Mouse (Mus musculus) WW6 (cell line): ENCODE results near the gene Arsb.

Experiments used
- DNase-seq: peaks from one replicate; pipeline ENCODE4 v3.0.0-alpha.2; 2013; ENCODE audit warnings: low read depth, low spot score

The Arsb gene

DNA sequence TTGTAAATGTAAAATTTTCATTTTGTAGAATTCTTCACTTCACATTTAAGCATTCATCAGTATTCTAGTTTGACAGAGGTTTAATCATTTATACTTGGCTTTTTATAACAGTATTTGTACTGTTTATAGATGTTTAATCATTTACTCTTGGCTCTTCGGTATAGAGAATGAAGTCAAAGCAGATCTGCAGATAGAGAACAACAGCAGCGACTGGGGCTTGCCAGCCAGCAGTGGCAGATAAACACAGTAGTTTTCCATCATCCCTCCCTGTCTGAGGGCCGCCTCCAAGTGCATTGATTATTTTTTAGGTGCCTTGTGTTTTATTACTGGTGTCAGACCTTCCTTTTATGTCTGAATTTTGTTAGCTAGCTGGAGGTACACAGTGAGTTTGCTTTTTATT is 118.6 kb downstream of the Arsb start:
- DNase-seq, result no peak

DNA sequence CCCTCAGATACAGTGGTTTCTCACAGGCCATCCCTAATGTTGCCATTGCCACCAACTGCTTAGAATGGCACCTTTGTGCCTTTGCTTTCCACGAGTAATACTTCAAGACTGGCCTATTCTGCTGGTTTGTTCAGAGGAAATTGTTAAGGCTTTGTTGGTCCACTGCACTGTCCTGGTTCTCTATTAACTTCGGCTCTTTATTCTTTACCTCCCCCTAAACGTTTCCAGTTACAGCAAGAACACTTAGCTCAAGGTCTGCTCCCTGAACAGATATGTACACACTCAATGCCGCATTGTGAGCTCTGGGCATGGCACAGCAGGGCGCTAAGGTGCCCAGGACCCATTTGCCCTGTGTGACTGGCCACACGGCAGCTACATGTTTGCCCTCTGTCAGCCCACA is 119.8 kb downstream of the Arsb start:
- no peak for DNase-seq

DNA sequence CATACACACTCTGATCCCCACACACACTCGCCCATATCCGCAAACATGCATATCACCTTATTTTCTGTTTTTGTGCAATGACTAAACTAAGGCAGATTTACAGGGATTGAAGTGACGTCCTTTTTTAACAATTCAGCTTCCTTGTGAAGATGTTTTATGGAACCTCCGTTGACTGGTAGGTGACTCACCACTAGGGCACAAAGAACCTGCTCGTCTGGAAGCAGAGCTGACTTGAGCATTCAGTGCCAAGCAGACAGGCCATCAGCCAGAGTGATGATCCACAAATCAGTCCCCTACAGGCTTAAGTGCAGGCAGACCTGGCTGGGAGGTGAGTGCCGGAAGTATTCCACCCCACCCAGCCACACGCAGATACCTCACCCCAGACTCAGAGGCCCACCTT is 120.7 kb downstream of the Arsb start:
- DNase-seq, result no peak

DNA sequence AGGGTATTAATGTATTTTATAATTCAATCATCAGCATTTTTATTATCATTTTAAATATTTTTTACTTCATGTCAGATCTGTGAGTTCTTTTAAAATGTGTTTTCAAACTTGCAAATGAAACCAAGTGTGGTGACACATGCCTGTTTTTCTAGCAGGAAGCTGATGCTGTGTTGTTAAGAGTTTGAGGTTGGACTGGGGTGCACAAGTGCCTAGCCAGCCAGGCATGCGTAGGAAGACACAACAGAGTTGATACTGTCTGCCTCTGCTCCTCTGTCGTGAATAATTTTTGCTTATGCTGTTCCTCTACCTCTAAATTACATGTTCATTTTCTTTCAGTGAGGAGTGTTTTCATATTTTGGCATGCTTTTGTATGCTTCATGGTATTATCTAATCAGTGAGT is 122.7 kb downstream of the Arsb start:
- no peak for DNase-seq

DNA sequence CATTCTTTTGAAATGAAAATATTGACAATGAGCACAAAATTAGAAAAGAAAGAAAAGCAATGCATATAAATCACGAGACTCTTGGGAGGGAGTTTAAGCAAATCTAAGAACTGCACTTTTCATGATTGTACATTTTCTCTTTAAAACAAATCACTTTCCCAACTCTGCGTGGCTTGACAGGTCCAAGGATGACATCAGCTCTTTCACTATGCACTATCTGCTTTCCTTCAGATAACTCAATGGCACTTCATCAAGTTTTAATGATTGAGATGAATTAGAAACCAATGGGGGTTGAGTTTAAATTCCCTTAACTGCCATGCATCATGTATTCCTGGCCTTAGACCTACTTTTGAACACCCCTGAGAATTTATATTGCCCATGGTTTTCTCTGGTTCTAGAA is 124.0 kb downstream of the Arsb start:
- DNase-seq, result no peak

DNA sequence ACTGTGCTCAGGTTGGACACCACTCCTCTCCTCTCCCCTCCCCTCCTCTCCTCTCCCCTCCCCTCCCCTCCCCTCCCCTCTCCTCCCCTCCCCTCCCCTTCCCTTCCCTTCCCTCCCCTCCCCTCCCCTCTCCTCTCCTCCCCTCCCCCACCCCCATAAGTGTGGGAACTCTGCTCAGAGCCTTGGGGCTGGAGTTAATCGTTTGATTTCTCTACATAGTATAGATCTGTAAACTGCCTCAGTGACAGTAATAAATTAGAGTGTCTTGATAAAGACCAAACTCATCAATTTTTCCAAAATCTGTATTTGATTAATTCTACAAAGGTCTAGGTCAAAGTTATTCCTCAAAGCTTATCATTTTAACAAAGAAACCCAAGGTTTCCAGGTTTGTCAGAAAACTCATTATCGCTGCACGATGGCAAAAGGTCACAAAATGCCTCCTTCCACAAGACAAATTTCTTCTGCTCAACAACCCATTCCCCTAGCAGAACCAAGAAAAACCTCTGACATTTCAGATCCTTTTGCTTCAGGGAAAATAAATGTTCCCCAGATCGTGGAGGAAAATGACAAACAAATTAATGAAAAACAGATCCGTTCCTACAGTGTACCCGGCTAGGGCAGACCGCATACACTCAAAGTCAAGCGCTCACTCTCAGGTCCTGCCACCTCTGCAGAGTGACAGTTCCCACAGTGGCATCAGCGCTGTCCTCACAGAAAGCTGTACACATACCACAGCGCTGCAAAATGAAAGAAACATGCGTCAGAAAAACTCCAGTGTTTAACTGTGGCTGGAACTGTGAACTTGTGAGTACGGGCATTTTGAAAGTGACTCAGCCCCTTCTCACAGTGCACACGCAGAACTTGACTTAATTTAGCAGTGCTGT is 126.8 kb downstream of the Arsb start:
- DNase-seq, result no peak

DNA sequence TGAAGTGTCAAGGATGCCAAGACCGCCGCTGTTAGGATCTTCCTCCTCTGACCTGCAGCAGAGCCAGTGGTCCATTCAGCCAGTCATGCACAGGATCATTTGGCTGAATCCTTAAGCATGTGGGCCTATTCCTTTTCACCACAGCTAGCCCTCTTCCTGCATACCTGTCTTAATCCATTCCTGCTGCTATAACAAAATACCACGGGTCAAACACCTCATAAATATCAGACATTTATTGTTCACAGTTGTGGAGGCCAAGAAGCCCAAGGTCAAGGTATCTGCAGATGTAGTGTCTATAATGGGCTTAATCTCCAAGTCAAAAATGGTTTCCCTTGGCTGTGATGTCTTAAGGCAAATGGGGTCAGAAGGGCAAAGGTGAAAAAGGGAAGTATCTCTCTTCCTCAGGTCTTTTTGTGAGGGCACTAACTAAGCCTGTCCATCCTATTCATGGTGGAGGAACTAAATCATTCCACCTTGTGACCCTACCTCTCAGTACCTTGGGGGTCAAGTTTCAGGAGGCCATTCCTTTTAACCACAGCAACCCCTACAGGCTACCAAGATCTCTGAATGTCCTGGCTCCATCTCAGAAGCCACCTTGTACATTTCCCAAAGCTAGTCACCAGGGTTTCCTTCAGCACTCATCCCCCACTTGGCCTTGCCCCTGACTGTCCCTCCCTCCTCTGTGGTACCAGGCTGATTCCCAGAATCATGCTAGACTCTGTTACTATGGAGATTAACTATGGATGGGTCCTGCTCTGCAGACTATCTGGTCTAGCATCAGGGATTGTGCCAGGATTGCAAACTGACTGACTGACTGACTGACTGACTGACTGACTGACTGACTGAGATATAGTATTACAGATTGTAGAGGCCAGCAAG is 128.2 kb downstream of the Arsb start:
- no peak for DNase-seq

DNA sequence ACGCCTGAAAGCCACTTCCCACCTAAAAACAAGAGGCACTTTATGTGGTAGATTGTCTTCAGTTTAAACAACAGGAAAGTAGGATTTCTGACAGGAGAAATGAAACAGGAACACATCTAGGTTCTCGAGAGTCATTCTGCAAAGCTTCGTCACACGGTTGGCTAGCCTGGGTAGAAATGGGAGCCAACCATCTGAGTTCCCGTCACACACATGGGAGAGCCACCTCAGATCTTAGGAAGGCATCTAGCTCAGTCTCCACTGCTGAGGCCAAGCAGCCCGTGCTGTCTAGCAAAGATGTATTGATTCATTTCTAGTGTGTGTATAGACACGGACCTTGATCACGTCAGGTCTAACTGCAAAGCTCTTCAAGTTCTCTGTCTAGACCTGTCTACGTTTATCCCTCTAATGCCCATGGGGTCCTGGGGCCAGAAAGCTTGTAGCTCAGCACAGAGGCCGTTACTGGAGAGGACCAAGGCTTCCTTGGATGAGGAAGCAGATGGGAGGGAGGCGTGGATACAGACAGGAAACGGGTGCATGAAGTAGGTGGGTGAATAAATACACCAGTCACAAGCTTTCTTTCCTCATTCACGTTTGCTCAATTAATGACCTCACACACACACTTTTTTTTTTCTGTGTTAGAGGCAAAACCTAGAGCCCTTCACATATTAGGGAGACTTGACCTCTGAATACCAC is 129.7 kb downstream of the Arsb start:
- no peak for DNase-seq

DNA sequence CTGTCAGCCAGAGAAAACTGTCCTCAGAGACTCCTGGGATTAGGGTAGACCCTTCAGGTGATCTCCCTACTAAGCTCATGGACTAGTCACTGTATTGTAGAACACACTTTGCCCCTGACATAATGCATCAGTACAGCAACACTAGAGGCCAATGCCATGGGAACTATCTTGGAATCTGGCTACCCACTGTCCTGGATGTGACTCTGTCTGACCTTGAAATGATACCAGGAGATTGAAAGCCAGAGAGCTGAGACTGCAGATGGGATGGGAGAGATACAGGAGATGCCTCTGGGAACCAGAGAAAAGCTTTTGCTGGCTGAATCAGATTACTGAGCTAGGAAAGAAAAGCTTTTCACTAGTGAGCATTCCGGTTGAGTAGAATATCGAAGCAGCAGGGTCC is 130.7 kb downstream of the Arsb start:
- no peak for DNase-seq

DNA sequence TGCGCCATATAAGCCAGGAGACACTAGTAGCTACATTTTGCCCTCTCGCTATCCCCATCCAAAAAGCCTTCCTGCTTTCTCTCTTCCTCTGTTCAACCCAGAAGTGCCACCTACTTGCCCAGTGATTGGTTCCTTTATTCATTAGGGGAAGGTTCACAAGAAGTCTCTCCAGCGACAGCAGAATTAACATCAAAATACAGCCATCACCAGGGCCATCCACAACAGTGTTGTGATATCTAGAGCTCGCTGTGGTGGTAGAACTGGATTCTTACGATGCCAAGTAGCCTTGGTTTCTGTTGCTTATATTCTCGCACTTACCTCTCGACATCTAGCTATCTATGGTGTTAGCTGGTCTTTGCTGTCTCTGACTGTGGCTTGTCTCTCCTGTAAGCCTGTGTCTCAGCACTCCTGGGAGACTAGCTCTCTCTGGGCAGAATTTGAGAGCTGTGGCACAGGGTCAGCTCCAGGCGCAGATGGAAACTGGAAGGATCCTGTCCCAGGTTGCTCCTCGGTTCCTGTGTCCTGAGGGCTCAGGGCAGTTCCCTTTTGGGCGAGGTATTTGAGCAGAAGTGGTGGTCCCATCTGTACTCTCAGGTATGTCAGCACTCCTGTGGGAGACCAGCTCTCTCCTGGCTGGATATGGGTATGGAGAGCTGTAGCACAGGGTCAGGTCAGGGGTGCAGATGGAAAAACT is 135.3 kb downstream of the Arsb start:
- no peak for DNase-seq

DNA sequence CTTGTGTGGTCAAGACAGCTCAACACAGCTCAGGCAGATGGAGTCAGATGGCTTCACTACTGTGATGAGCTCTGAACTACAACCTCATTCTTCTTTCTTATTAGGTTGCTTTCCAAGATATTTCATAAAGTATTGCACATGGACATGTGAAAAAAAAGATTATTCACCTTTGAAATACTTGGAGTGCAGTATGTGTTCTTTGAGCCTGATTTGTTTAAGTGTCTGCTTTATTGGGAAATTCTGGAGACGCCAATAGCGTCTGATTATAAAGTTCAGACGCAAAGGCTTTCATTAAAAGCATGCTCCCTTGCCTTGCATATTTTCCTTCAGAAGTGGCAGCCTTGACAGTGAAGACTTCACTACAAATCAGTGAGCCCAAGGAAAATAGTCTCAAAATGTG is 136.5 kb downstream of the Arsb start:
- DNase-seq, result no peak

DNA sequence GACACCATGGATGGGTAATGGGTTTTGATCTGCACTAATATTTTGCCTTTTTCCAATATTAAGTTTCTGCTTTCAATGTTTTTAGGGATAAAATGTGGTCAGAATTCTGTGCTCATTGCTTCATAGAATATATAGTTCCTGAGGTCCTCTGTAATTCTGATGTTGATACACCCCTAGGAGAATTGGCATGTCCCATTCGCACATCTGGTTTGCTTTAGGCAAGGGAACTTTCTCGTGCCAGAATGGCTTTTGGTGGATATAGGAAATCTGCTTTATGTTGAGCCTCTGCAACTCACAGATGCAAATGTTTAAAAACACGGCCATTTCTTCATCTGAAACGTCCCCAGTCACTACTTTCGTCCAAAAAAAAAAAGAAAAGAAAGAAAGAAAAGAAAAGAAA is 138.4 kb downstream of the Arsb start:
- DNase-seq, result no peak

DNA sequence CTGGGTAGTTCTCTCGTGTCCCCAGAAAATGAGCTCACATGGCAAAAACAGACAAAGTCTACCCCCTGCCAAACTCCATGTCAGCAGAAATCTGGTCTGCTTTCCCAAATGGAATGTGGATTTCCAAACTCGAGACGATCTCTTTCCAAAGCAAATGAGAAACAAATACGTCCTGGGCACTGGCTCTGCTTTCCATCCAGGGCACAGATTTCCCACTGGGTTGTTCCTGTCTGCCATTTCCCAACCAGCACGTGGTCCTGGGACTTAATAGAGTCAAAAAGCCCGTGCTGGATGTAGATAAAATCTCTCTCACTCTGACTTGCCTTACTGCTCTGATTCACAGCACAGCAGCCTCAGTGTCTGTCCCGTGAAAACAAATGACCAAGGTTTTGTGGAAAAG is 139.6 kb downstream of the Arsb start:
- no peak for DNase-seq

DNA sequence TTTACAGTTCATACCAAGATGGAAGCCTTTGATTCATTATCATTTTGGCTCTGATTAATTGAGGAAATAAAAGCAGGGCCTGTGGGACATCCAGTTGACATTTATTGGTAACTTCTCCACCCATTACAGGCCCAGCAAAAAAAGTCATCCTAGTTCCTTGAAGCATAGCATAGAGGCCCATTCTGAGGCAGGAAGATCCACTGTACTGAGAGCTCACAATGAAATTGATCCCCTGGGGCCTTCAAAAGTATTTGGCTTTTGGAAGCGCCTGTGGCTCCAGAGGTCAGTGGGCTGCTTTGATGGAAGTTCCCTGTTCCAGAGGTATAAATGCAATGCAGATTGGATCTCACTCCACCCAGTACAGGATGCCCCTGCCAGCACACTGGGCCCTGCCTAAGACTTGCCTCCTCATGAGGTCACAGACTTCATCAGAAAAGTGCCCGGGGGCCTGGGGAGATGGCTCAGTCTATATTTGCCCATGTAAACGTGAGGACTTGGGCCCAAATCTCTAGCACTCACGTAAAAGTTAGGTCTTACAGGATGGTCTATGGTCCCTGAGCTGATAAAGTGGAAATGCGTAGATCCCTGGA is 141.0 kb downstream of the Arsb start:
- DNase-seq, result no peak

DNA sequence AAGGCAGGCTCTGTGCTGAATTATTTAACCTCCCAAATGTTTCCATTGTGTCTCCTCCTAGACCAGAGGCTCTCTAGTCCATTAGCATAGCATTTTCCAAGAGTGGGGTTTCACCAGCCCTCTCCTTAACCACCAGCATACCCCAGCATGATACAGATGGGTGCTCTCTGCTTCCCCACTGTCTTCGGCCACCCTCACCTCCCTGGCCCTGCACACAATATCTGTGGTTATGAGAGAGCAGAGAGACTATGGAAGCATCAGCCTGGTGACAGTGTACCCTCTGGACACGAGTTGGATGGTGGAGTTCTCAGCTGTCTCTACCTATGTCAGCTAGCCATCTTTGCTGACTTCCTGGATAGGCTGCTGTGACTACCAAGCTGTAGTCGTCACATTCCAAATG is 142.8 kb downstream of the Arsb start:
- DNase-seq, result no peak

DNA sequence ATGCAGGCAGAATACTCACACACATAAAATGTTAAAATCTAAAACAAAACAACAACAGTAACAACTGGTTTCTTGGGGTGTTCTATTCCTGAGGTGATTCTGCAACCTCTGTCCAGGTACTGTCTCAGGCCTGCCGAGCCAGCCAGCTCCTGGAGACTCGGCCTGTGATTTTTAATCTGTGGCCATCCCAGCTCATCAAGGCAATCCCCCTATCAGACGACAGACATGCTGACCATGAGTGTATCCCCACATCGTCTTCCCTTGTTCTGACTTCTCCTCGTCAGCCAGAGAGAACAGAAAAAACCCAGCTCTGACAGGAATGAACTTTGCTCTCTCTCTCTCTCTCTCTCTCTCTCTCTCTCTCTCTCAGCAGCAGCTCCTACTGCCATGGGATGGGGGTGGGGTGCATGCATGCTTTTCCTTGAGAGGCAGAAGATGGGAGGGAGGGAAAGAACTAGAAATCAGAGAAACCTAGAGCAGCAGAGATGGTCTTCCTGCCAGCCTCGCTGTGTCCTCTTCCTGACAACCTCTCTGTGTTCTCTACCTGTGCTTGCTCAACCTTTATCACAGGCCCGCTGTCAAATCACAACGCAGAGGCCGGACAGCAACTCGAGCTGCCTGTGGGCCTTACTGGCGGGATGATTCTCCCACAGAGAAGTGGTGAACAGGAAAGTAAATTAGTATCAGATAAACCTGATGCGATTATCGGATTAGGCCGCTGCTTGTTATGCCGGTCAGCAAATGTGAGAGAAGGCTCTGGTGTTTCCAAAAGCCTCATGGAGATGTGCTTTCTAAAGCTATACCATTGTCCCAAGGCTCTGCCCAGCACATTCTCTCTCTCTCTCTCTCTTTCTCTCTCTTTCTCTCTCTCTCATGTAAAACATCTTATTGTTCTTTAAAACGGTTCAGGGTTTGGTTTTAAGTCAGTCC is 144.5 kb downstream of the Arsb start:
- no peak for DNase-seq

DNA sequence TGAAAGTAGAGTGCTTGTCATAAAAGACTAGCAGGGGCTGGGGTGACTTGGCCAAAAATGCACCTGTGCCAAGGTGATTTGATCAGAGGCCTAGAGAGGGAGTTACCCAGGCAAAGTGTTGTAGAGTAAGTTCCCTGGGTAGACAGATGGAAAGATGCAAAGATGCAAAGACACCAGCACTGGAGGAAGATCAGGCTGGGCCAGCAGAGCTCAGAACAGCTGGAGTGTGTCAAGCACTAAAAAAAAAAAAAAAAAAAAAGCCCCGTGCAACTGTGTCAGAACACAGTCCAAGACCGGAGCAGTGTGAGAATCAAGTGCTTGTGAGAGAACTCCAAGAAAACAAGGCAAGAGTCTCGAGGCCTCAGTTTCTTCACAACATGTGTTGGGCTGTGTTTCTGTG is 148.1 kb downstream of the Arsb start:
- no peak for DNase-seq

DNA sequence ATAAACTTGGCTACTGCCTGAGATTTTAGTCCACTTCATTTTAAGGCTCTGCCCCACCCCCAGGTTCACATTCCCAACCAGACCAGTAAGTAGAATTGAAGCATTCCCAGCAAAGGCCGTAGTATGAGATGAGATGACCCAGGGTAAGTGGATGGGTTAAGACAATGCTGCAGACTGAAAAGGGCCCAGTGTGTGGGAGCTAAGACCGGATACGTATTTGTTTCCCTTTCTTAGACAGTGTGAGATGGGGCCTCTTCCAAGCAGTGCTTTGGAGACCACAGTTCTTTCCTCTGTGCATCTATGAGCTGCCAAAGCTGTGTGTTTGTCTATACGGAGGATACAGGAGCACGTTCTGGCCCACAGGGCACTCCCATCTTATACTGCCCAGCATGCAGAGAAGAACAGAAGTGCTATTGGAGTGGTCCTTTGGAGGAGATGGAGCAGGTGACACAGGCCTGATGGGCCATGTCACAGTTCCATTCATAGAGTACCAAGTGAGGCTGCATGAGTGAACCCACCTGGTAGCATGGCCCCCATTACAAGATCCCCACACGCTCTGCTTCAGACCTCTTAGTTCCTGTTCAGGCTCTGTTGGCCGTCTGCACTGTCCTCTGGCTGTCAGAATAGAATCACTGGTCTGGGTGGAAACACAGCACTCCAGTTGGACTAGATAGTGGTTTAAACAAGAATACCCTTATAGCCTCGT is 148.8 kb downstream of the Arsb start:
- DNase-seq, result no peak

DNA sequence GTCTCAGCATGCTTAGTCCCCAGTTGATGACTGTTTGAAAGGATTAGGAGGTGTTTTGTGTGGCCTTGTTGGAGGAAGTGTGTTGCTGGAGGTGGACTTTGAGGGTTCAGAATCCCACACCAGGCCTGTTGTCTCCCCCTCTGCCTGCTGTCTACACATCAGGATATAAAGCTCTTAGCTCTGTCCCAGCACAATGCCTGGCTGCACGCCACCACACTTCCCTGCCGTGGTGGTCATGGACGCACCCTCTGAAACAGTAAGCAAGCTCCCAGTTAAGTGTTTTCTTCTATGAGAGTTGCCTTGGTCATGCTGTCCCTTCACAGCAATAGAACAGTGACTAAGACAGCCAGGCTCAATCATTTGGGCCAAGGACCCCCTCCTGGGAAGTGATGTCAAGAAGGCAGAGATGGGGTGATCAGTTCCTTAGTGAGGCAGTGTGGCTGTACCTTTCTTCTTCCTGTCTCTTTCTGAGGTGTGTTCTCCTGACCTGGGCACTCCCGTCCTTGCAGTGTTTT is 149.4 kb downstream of the Arsb start:
- DNase-seq, result no peak
